Mouse (Mus musculus) heart, embryonic 16.5 days (tissue): Measurements from ENCODE around the gene Naa40. TPM values are rescaled to one million over a fixed set of nuclear protein-coding genes. Genes with fewer than 3 reads are reported as not detected.

Experiments used
- polyA plus RNA-seq: library from polyadenylated mRNA; unstranded; fragments of >200 nt; fragmentation: Nextera tagmentation; extraction: Ambion mirVana; gene quantifications from 2 replicates; pipeline ENCODE4 v1.2.1, GENCODE M21; 2015

Gene Naa40
- polyA plus RNA-seq, 1 experiment from 2014 or later: 59.3 TPM

Other genes starting within 250 kb of the Naa40 start
- gene Dnajc4, start 248.6 kb downstream of the Naa40 start, polyA plus RNA-seq: 40.3 and 44.1 TPM in 2 replicates
- gene Nudt22, start 245.1 kb downstream of the Naa40 start, polyA plus RNA-seq: 34.1 and 36.6 TPM in 2 replicates
- 17.0 and 17.3 TPM in 2 replicates for gene Trpt1, start 245.1 kb downstream of the Naa40 start, polyA plus RNA-seq
- 14.3 and 24.7 TPM in 2 replicates for gene Fermt3, start 221.7 kb downstream of the Naa40 start, polyA plus RNA-seq
- gene Stip1, start 201.2 kb downstream of the Naa40 start, polyA plus RNA-seq: 195 and 202 TPM in 2 replicates
- 61.0 and 64.3 TPM in 2 replicates for gene Macrod1, start 184.4 kb downstream of the Naa40 start, polyA plus RNA-seq
- 1.6 and 1.9 TPM in 2 replicates for gene Flrt1, start 135.5 kb downstream of the Naa40 start, polyA plus RNA-seq
- 140 and 141 TPM in 2 replicates for gene Otub1, start 34.9 kb downstream of the Naa40 start, polyA plus RNA-seq
- gene Cox8a, start 23.6 kb downstream of the Naa40 start, polyA plus RNA-seq: 1,892 and 2,285 TPM in 2 replicates
- gene Rcor2, start 26.1 kb upstream of the Naa40 start, polyA plus RNA-seq: 11.9 and 18.0 TPM in 2 replicates
- 32.4 and 33.0 TPM in 2 replicates for gene Mark2, start 100.7 kb upstream of the Naa40 start, polyA plus RNA-seq
- 15.0 and 19.0 TPM in 2 replicates for gene Spindoc, start 141.8 kb upstream of the Naa40 start, polyA plus RNA-seq
- gene 2700081O15Rik, start 176.4 kb upstream of the Naa40 start, polyA plus RNA-seq: 3.1 and 3.4 TPM in 2 replicates
- gene Rtn3, start 242.1 kb upstream of the Naa40 start, polyA plus RNA-seq: 134 and 139 TPM in 2 replicates